Mouse (Mus musculus) embryonic facial prominence, embryonic 13.5 days (tissue): Measurements from ENCODE around the gene Erg. TPM values are rescaled to one million over a fixed set of nuclear protein-coding genes. Genes with fewer than 3 reads are reported as not detected.

Source experiments
- ATAC-seq: fragments of 200-750 bp; cut with Nextera tagmentation; 2 replicates; pipeline ENCODE4 v1.8.0; 2017; ENCODE audit warnings: low read depth; ENCODE audit not compliant: insufficient number of reproducible peaks, insufficient read depth, low FRiP score, low TSS enrichment
- H3K27ac ChIP-seq: fragments of 300-500 bp; sonication (generic); 2 replicates; pipeline ENCODE4 v1.5.1; 2015; ENCODE audit warnings: moderate library complexity, mild to moderate bottlenecking, inconsistent platforms
- H3K27me3 ChIP-seq: fragments of 300-500 bp; sonication (generic); 2 replicates; pipeline ENCODE4 v1.6.1; 2015; ENCODE audit warnings: mild to moderate bottlenecking, inconsistent platforms
- H3K36me3 ChIP-seq: fragments of 300-500 bp; sonication (generic); 2 replicates; pipeline ENCODE4 v1.6.1; 2015; ENCODE audit warnings: mild to moderate bottlenecking, inconsistent platforms
- H3K4me1 ChIP-seq: fragments of 300-500 bp; sonication (generic); 2 replicates; pipeline ENCODE4 v1.6.1; 2015; ENCODE audit warnings: inconsistent platforms
- H3K4me2 ChIP-seq: fragments of 300-500 bp; sonication (generic); 2 replicates; pipeline ENCODE4 v1.6.1; 2015; ENCODE audit warnings: moderate library complexity, mild to moderate bottlenecking, inconsistent platforms
- H3K4me3 ChIP-seq: fragments of 300-500 bp; sonication (generic); 2 replicates; pipeline ENCODE4 v1.5.1; 2015; ENCODE audit warnings: mild to moderate bottlenecking, inconsistent platforms
- H3K9ac ChIP-seq: fragments of 300-500 bp; sonication (generic); 2 replicates; pipeline ENCODE4 v1.6.1; 2015; ENCODE audit warnings: mild to moderate bottlenecking, inconsistent platforms
- H3K9me3 ChIP-seq: fragments of 300-500 bp; sonication (generic); 2 replicates; pipeline ENCODE4 v1.6.1; 2016; ENCODE audit warnings: inconsistent platforms
- WGBS: fragments of 180-500 bp; shearing (Covaris S2); methylation state at CpG from one replicate; pipeline ENCODE4 v1.1.7; 2015; ENCODE audit warnings: mixed read lengths; 5-methylcytosine and 5-hydroxymethylcytosine counted together
- polyA plus RNA-seq: library from polyadenylated mRNA; unstranded; fragments of >200 nt; fragmentation: Nextera tagmentation; extraction: Ambion mirVana; gene quantifications from 2 replicates; pipeline ENCODE4 v1.2.1, GENCODE M21; 2015

The Erg gene
- polyA plus RNA-seq, 1 experiment from 2014 or later, result 17.2 TPM

DNA sequence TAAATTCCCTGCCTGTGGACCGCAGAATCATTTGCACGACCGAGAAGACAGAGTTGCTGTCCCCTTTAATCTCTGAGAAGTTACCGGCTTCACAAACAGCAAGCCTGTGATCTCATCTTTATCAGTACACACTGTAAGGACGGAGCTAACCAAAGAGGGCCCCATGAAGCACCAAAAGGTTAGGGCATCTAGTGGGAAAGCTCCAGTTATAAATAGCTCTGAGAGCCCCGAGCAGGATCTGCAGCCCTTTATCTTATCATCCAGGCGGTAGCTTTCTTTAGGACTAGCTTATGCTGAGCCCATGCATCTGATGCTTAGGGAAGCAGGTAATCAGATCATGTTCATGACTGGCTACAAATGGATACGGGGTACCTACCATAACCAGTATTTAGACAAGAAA is 146.6 kb downstream of the Erg start:
- H3K9ac ChIP-seq, result no peak overlapping the region
- no peak overlapping the region for H3K4me3 ChIP-seq
- no peak for ATAC-seq
- peaks cover 17% of the 10 kb centered on the region for H3K4me1 ChIP-seq
- H3K36me3 ChIP-seq, result no peaks in the 10 kb centered on the region
- H3K27ac ChIP-seq, result no peak overlapping the region
- H3K4me2 ChIP-seq, result no peak overlapping the region
- H3K27me3 ChIP-seq, result no peaks in the 10 kb centered on the region
- WGBS, result 84% methylated on average over 8 of the region's 8 CpGs
- no peaks in the 10 kb centered on the region for H3K9me3 ChIP-seq

DNA sequence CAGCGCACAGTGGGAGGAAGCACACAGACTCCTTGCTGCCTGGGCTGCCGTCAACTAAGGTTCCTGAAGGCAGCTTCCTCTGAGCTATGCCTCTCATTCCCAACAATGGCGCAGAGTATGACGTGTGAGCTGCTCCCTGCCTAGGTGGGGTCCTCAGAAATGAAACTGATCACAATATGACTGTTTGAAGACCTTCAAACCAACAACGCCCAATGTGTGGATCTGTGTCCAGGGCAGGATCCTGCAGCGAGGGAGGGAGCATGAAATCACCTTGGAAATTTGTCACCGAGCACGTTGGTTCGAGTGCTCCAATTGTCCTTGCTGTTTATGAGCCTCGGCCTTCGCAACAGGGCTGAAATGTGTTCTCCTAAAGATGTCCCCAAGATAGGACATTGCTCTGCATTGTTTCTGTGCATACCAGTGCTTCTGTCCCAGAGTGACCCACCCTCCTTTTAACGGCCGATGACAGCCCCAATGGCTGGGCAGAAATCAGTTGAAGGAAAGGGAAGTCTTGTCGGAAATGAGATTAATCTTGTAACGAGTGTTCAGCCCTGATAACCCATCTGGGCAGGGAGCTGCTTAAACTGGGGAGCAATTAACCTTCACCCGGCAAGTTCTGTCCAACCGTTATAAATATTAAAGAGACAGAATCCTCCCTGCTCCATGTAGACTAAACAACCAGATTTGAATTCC is 147.4 kb downstream of the Erg start:
- Histone ChIP-seq H3K4me2 (no peak overlapping the region), H3K27ac (no peak overlapping the region), H3K4me3 (no peak overlapping the region), H3K9me3 (no peaks in the 10 kb centered on the region), H3K36me3 (no peaks in the 10 kb centered on the region), H3K27me3 (no peaks in the 10 kb centered on the region), H3K9ac (no peak overlapping the region), H3K4me1 (peaks cover 17% of the 10 kb centered on the region)
- ATAC-seq, result no peak
- 78% methylated on average over 17 of the region's 17 CpGs for WGBS

- Histone ChIP-seq H3K4me2 (no peak overlapping the region), H3K9ac (no peak overlapping the region), H3K36me3 (no peaks in the 10 kb centered on the region), H3K27ac (no peak overlapping the region), H3K4me3 (no peak overlapping the region), H3K4me1 (peaks cover 17% of the 10 kb centered on the region), H3K27me3 (no peaks in the 10 kb centered on the region), H3K9me3 (no peaks in the 10 kb centered on the region)
- ATAC-seq, result no peak
- WGBS, result 90% methylated on average over 8 of the region's 8 CpGs
Measured at GRCm38 (mm10) chr16:95436611-95437010, 149.8 kb downstream of the Erg start.

DNA sequence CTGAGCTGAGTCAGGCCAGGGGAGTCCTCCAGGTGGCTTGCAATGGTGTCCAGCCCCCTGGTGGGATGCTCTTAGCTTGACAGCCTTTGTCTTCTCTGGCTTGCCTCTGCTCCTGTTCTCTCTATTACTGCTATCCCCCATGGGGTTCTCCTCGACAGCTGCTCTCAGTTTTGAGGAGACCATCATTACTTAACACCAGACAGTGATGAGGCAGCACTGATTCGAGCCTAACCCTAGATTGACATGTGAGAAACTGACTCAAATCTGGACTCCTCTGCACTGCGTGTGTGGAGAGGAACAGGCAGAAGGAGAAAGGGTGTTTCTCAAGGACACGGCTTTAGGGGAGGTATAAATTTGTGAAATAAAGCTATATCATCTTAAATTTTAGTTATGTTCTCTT is 150.3 kb downstream of the Erg start:
- WGBS, result 66% methylated on average over 4 of the region's 4 CpGs
- Histone ChIP-seq H3K4me1 (peaks cover 11% of the 10 kb centered on the region), H3K27me3 (no peaks in the 10 kb centered on the region), H3K4me3 (no peak overlapping the region), H3K9me3 (no peaks in the 10 kb centered on the region), H3K27ac (no peak overlapping the region), H3K4me2 (no peak overlapping the region), H3K9ac (no peak overlapping the region), H3K36me3 (no peaks in the 10 kb centered on the region)
- no peak for ATAC-seq

DNA sequence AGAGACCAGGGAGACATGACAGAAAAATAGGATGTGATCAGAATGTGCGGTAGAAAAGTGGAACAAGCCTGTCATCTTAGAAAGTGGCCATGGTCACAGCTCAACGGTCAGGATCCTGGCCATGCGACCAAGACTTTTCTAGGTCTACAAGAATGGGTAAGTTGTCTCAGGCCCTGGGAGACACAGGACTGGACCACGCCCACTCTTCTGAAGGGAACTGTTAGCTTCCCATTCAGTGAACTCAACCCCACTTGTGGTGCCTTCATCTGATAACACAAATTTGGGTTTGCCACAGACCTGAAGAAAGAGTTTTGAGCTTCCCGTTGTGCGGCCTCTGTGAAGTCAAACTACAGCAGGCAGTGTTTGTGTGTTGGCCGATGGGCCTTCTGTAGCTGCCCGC is 152.0 kb downstream of the Erg start:
- no peaks in the 10 kb centered on the region for H3K27me3 ChIP-seq

GRCm38 (mm10) chr16:95432540-95432971 is 153.8 kb downstream of the Erg start:
- Histone ChIP-seq H3K9me3 (no peaks in the 10 kb centered on the region), H3K27me3 (no peaks in the 10 kb centered on the region), H3K36me3 (no peaks in the 10 kb centered on the region), H3K27ac (no peak overlapping the region), H3K4me2 (no peak overlapping the region), H3K9ac (no peak overlapping the region), H3K4me3 (no peak overlapping the region), H3K4me1 (0 out of 2 replicates have a peak, but pooled peaks cover 4% of the 10 kb centered on the region)
- ATAC-seq, result no peak
- 73% methylated on average over 2 of the region's 2 CpGs for WGBS

More for the DNA sequence above, 152.0 kb downstream of the Erg start:
- no peak overlapping the region for H3K4me3 ChIP-seq
- ATAC-seq, result no peak
- no peaks in the 10 kb centered on the region for H3K9me3 ChIP-seq
- H3K4me1 ChIP-seq, result 0 out of 2 replicates have a peak, but pooled peaks cover 4% of the 10 kb centered on the region
- H3K4me2 ChIP-seq, result no peak overlapping the region
- no peak overlapping the region for H3K9ac ChIP-seq
- WGBS, result 92% methylated on average over 8 of the region's 8 CpGs
- no peak overlapping the region for H3K27ac ChIP-seq
- no peaks in the 10 kb centered on the region for H3K36me3 ChIP-seq

GRCm38 (mm10) chr16:95429851-95430250 is 156.5 kb downstream of the Erg start:
- Histone ChIP-seq H3K9me3 (no peaks in the 10 kb centered on the region), H3K4me3 (no peak overlapping the region), H3K27me3 (no peaks in the 10 kb centered on the region), H3K9ac (no peak overlapping the region), H3K36me3 (no peaks in the 10 kb centered on the region), H3K4me2 (no peak overlapping the region), H3K4me1 (peaks cover 5% of the 10 kb centered on the region), H3K27ac (no peak overlapping the region)
- no peak for ATAC-seq
- 88% methylated on average over 3 of the region's 3 CpGs for WGBS

DNA sequence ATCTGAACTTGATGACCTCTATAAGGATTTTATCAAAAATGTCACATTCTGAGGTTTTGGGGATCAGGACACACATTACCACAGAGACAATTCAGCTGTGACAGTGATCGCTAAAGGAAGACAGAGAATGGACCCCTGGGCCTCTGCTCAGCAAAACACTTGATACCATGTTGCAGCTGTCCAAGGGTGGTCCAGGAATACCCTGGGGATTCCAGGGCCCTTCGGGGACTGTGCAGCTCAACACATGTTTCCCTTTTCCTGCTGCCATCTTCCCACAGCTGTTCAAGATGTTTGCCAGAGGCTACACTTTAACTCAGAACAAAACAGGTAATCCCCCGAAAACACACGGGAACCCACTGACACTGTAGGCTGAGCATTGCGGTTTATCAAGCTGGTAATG is 158.2 kb downstream of the Erg start:
- 47% methylated on average over 5 of the region's 5 CpGs for WGBS
- Histone ChIP-seq H3K4me1 (peaks cover 21% of the 10 kb centered on the region), H3K9ac (no peak overlapping the region)

GRCm38 (mm10) chr16:95427512-95427911 is 158.9 kb downstream of the Erg start:
- no peak overlapping the region for H3K27ac ChIP-seq
- ATAC-seq, result no peak
- WGBS, result 73% methylated on average over 10 of the region's 10 CpGs
- H3K9me3 ChIP-seq, result no peaks in the 10 kb centered on the region
- H3K4me3 ChIP-seq, result no peak overlapping the region
- H3K9ac ChIP-seq, result no peak overlapping the region
- peaks cover 28% of the 10 kb centered on the region for H3K4me1 ChIP-seq
- H3K4me2 ChIP-seq, result no peak overlapping the region
- no peaks in the 10 kb centered on the region for H3K36me3 ChIP-seq
- H3K27me3 ChIP-seq, result no peaks in the 10 kb centered on the region

More for the DNA sequence above, 158.2 kb downstream of the Erg start:
- no peak for ATAC-seq
- Histone ChIP-seq H3K4me2 (no peak overlapping the region), H3K36me3 (no peaks in the 10 kb centered on the region), H3K4me3 (no peak overlapping the region), H3K9me3 (no peaks in the 10 kb centered on the region), H3K27ac (no peak overlapping the region), H3K27me3 (no peaks in the 10 kb centered on the region)

DNA sequence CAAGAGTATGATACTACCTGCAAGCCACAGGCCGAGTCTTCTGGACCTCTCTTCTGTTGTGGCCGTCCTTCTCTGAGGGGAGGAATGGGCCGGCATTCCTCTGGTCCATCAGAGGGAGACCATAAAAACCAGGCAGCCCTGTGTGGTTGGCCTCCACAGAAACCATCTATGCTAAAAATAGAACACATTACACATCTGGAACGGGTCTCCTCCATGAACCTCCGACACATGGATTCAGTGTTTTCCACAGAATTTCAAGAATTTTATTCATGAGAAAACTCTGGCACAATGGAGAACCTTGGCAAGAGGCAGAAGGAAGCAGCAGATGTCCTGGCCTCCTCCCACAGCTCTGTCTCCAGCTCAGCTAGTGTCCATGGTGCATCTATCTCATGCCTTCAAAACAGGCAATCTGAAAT is 163.7 kb downstream of the Erg start:
- no peak overlapping the region; the same call in 1 of the 2 replicates for H3K4me2 ChIP-seq
- peak; percentile 49; the same call in 1 of the 2 replicates for ATAC-seq
- H3K27ac ChIP-seq, result peak overlapping the region; percentile 69

GRCm38 (mm10) chr16:95421235-95421886 is 165.0 kb downstream of the Erg start:
- ATAC-seq, result no peak
- Histone ChIP-seq H3K4me1 (peaks cover 45% of the 10 kb centered on the region), H3K27ac (peak overlapping the region; percentile 69; the same call in 1 of the 2 replicates), H3K27me3 (no peaks in the 10 kb centered on the region), H3K4me3 (no peak overlapping the region), H3K9me3 (no peaks in the 10 kb centered on the region), H3K36me3 (no peaks in the 10 kb centered on the region), H3K4me2 (no peak overlapping the region), H3K9ac (no peak overlapping the region)
- WGBS, result 57% methylated on average over 7 of the region's 7 CpGs

More for the DNA sequence above, 163.7 kb downstream of the Erg start:
- Histone ChIP-seq H3K4me1 (peaks cover 44% of the 10 kb centered on the region), H3K4me3 (no peak overlapping the region), H3K9me3 (no peaks in the 10 kb centered on the region), H3K9ac (no peak overlapping the region), H3K36me3 (no peaks in the 10 kb centered on the region), H3K27me3 (no peaks in the 10 kb centered on the region)
- 34% methylated on average over 5 of the region's 5 CpGs for WGBS

GRCm38 (mm10) chr16:95415921-95416320 is 170.5 kb downstream of the Erg start:
- Histone ChIP-seq H3K4me1 (peaks cover 32% of the 10 kb centered on the region), H3K27me3 (no peaks in the 10 kb centered on the region), H3K4me2 (no peak overlapping the region), H3K9ac (no peak overlapping the region), H3K4me3 (no peak overlapping the region), H3K36me3 (no peaks in the 10 kb centered on the region), H3K9me3 (no peaks in the 10 kb centered on the region), H3K27ac (no peak overlapping the region)
- no peak for ATAC-seq
- 88% methylated on average over 4 of the region's 4 CpGs for WGBS
